Mouse (Mus musculus) MEL (cell line): ENCODE data around the gene Myh10. TPM values are rescaled to one million over a fixed set of nuclear protein-coding genes. Genes with fewer than 3 reads are reported as not detected.

ENCODE experiments used
- DNase-seq: peaks from one replicate; pipeline ENCODE4 v3.0.0; 2011; ENCODE audit warnings: low read depth, low spot score
- H3K27ac ChIP-seq: 2 replicates; pipeline ENCODE4 v1.5.1; 2012; ENCODE audit warnings: low read depth, mild to moderate bottlenecking, control low read depth, low read length, moderate library complexity; ENCODE audit not compliant: control insufficient read depth
- H3K27me3 ChIP-seq, 2 experiments: fragments of 150-350 bp in 1 of 2; sonication (generic) in 1 of 2; 2 replicates each; pipeline ENCODE4 v1.6.1; 2012; ENCODE audit warnings: low read length in 2 of 2, mild to moderate bottlenecking in 2 of 2, improper control_type of control experiment in 1 of 2, moderate library complexity in 1 of 2; ENCODE audit not compliant: insufficient read depth in 2 of 2, control insufficient read depth in 1 of 2
- H3K36me3 ChIP-seq, 2 experiments: 2 replicates each; pipeline ENCODE4 v1.6.1; 2012 to 2014; ENCODE audit warnings: low read length in 2 of 2, improper control_type of control experiment in 1 of 2, inconsistent platforms in 1 of 2, mild to moderate bottlenecking in 1 of 2; ENCODE audit not compliant: insufficient read depth in 2 of 2, control insufficient read depth in 1 of 2
- H3K4me1 ChIP-seq, 2 experiments: fragments of 150-350 bp in 1 of 2; sonication (generic) in 1 of 2; 2 replicates each; pipeline ENCODE4 v1.6.1; 2012; ENCODE audit warnings: low read length in 2 of 2, improper control_type of control experiment in 1 of 2, mild to moderate bottlenecking in 1 of 2; ENCODE audit not compliant: insufficient read depth in 2 of 2, control insufficient read depth in 1 of 2
- H3K4me3 ChIP-seq, 2 experiments: fragments of 150-350 bp in 1 of 2; sonication (generic) in 1 of 2; 2 replicates each; pipeline ENCODE4 v1.5.1; 2012; ENCODE audit warnings: low read depth in 2 of 2, low read length in 2 of 2, mild to moderate bottlenecking in 2 of 2, moderate library complexity in 2 of 2, control low read depth in 1 of 2, improper control_type of control experiment in 1 of 2; ENCODE audit not compliant: control insufficient read depth in 1 of 2, insufficient read depth in 1 of 2
- H3K79me2 ChIP-seq: 2 replicates; pipeline ENCODE4 v1.6.1; 2012; ENCODE audit warnings: mild to moderate bottlenecking, low read length, moderate library complexity; ENCODE audit not compliant: control insufficient read depth, poor library complexity, insufficient read depth
- H3K9ac ChIP-seq: 2 replicates; pipeline ENCODE4 v1.6.1; 2012; ENCODE audit warnings: low read depth, mild to moderate bottlenecking, control low read depth, low read length, moderate library complexity; ENCODE audit not compliant: control insufficient read depth, poor library complexity, severe bottlenecking
- H3K9me3 ChIP-seq: fragments of 150-350 bp; sonication (generic); replicated peaks from 2 replicates; pipeline ENCODE4 v1.6.1; 2012; ENCODE audit warnings: mild to moderate bottlenecking, low read length, improper control_type of control experiment, moderate library complexity; ENCODE audit not compliant: insufficient read depth
- BHLHE40 ChIP-seq: IDR thresholded peaks from 2 replicates; pipeline ENCODE4 v1.6.1; 2012; ENCODE audit warnings: low read depth, mild to moderate bottlenecking, inconsistent platforms, low read length, improper control_type of control experiment, borderline replicate concordance
- CHD1 ChIP-seq: IDR thresholded peaks from 2 replicates; pipeline ENCODE4 v1.6.1; 2012; ENCODE audit warnings: low read depth, mild to moderate bottlenecking, inconsistent platforms, low read length, improper control_type of control experiment
- CHD2 ChIP-seq: IDR thresholded peaks from 2 replicates; pipeline ENCODE4 v1.6.1; 2011; ENCODE audit warnings: low read length, improper control_type of control experiment
- E2F4 ChIP-seq: IDR thresholded peaks from 2 replicates; pipeline ENCODE4 v1.6.1; 2011; ENCODE audit warnings: low read depth, low read length, improper control_type of control experiment, borderline replicate concordance
- ELF1 ChIP-seq: IDR thresholded peaks from 2 replicates; pipeline ENCODE4 v1.6.1; 2014; ENCODE audit warnings: low read depth, mild to moderate bottlenecking, inconsistent platforms, low read length, improper control_type of control experiment, moderate library complexity
- GATA1 ChIP-seq: IDR thresholded peaks from 2 replicates; pipeline ENCODE4 v1.6.1; 2011; ENCODE audit warnings: low read depth, low read length, improper control_type of control experiment
- JUND ChIP-seq: IDR thresholded peaks from 2 replicates; pipeline ENCODE4 v1.6.1; 2011; ENCODE audit warnings: low read depth, mild to moderate bottlenecking, improper control_type of control experiment, low read length
- MAFK ChIP-seq: IDR thresholded peaks from 2 replicates; pipeline ENCODE4 v1.6.1; 2011; ENCODE audit warnings: low read depth, mild to moderate bottlenecking, low read length, improper control_type of control experiment, borderline replicate concordance
- MAX ChIP-seq: IDR thresholded peaks from 2 replicates; pipeline ENCODE4 v1.6.1; 2011; ENCODE audit warnings: low read length, improper control_type of control experiment
- MXI1 ChIP-seq: IDR thresholded peaks from 2 replicates; pipeline ENCODE4 v1.6.1; 2011; ENCODE audit warnings: mild to moderate bottlenecking, low read depth, low read length, improper control_type of control experiment
- MYC ChIP-seq: IDR thresholded peaks from 2 replicates; pipeline ENCODE4 v1.6.1; 2011; ENCODE audit warnings: low read depth, mild to moderate bottlenecking, low read length, improper control_type of control experiment, moderate library complexity
- NELFE ChIP-seq: IDR thresholded peaks from 2 replicates; pipeline ENCODE4 v1.6.1; 2011; ENCODE audit warnings: low read depth, low read length, improper control_type of control experiment
- NRF1 ChIP-seq: IDR thresholded peaks from 2 replicates; pipeline ENCODE4 v1.6.1; 2014; ENCODE audit warnings: low read depth, mild to moderate bottlenecking, inconsistent platforms, low read length, improper control_type of control experiment, moderate library complexity; ENCODE audit not compliant: poor library complexity, insufficient read depth, severe bottlenecking
- POLR2A ChIP-seq, 2 experiments: IDR thresholded peaks; 2 replicates each; pipeline ENCODE4 v1.6.1; 2011 to 2012; ENCODE audit warnings: low read length in 2 of 2, mild to moderate bottlenecking in 2 of 2, control low read depth in 1 of 2, improper control_type of control experiment in 1 of 2, low read depth in 1 of 2, moderate library complexity in 1 of 2; ENCODE audit not compliant: control insufficient read depth in 1 of 2, insufficient read depth in 1 of 2, poor library complexity in 1 of 2
- POLR2AphosphoS2 ChIP-seq: IDR thresholded peaks from 2 replicates; pipeline ENCODE4 v1.6.1; 2011; ENCODE audit warnings: low read length, improper control_type of control experiment
- POLR2AphosphoS5 ChIP-seq: IDR thresholded peaks from 2 replicates; pipeline ENCODE4 v1.6.1; 2012; ENCODE audit warnings: low read depth, borderline replicate concordance, mild to moderate bottlenecking, inconsistent platforms, low read length, moderate library complexity, mixed read lengths
- RCOR1 ChIP-seq: IDR thresholded peaks from 2 replicates; pipeline ENCODE4 v1.6.1; 2012; ENCODE audit warnings: low read depth, mild to moderate bottlenecking, inconsistent platforms, low read length, improper control_type of control experiment
- SIN3A ChIP-seq: IDR thresholded peaks from 2 replicates; pipeline ENCODE4 v1.6.1; 2012; ENCODE audit warnings: low read length, improper control_type of control experiment, inconsistent platforms
- TAL1 ChIP-seq: IDR thresholded peaks from 2 replicates; pipeline ENCODE4 v1.6.1; 2012; ENCODE audit warnings: mild to moderate bottlenecking, inconsistent platforms, low read length, moderate library complexity, mixed read lengths
- TCF12 ChIP-seq: IDR thresholded peaks from 2 replicates; pipeline ENCODE4 v1.6.1; 2014; ENCODE audit warnings: low read depth, mild to moderate bottlenecking, inconsistent platforms, low read length, improper control_type of control experiment, moderate library complexity
- UBTF ChIP-seq: IDR thresholded peaks from 2 replicates; pipeline ENCODE4 v1.6.1; 2012; ENCODE audit warnings: low read depth, mild to moderate bottlenecking, inconsistent platforms, low read length, improper control_type of control experiment, moderate library complexity, borderline replicate concordance; ENCODE audit not compliant: insufficient read depth
- USF1 ChIP-seq: IDR thresholded peaks from 2 replicates; pipeline ENCODE4 v1.6.1; 2014; ENCODE audit warnings: low read depth, mild to moderate bottlenecking, inconsistent platforms, low read length, improper control_type of control experiment, moderate library complexity
- USF2 ChIP-seq, 2 experiments: IDR thresholded peaks; 2 replicates each; pipeline ENCODE4 v1.6.1; 2011 to 2012; ENCODE audit warnings: improper control_type of control experiment in 2 of 2, low read length in 2 of 2, borderline replicate concordance in 1 of 2, inconsistent platforms in 1 of 2, low read depth in 1 of 2, mild to moderate bottlenecking in 1 of 2; ENCODE audit not compliant: insufficient read depth in 1 of 2
- ZC3H11A ChIP-seq: IDR thresholded peaks from 2 replicates; pipeline ENCODE4 v1.6.1; 2012; ENCODE audit warnings: low read depth, mild to moderate bottlenecking, inconsistent platforms, low read length, improper control_type of control experiment
- ZMIZ1 ChIP-seq: IDR thresholded peaks from 2 replicates; pipeline ENCODE4 v1.6.1; 2012; ENCODE audit warnings: low read depth, mild to moderate bottlenecking, inconsistent platforms, low read length, improper control_type of control experiment, moderate library complexity
- ZNF384 ChIP-seq: IDR thresholded peaks from 2 replicates; pipeline ENCODE4 v1.6.1; 2012; ENCODE audit warnings: low read depth, mild to moderate bottlenecking, inconsistent platforms, low read length, improper control_type of control experiment
- polyA plus RNA-seq, 2 experiments: library from polyadenylated mRNA; stranded (reverse) in 1 of 2; unstranded in 1 of 2; fragments of >175 nt in 1 of 2; fragments of >200 nt in 1 of 2; gene quantifications; 2 replicates each; pipeline versions ENCODE4 v1.2.1 to v1.2.4; 2012; ENCODE audit warnings: low replicate concordance in 2 of 2, low read depth in 1 of 2; ENCODE audit not compliant: insufficient read length in 2 of 2, insufficient read depth in 1 of 2, missing spikeins in 1 of 2
- total RNA-seq: library from RNA; depleted of rRNA; stranded (reverse); fragments of 300-350 nt; gene quantifications from 2 replicates; pipeline ENCODE4 v1.2.3, GENCODE M21; 2012

Myh10 gene
- total and polyA plus RNA-seq, 3 experiments: 99.3 to 187 (median 127) TPM

DNA sequence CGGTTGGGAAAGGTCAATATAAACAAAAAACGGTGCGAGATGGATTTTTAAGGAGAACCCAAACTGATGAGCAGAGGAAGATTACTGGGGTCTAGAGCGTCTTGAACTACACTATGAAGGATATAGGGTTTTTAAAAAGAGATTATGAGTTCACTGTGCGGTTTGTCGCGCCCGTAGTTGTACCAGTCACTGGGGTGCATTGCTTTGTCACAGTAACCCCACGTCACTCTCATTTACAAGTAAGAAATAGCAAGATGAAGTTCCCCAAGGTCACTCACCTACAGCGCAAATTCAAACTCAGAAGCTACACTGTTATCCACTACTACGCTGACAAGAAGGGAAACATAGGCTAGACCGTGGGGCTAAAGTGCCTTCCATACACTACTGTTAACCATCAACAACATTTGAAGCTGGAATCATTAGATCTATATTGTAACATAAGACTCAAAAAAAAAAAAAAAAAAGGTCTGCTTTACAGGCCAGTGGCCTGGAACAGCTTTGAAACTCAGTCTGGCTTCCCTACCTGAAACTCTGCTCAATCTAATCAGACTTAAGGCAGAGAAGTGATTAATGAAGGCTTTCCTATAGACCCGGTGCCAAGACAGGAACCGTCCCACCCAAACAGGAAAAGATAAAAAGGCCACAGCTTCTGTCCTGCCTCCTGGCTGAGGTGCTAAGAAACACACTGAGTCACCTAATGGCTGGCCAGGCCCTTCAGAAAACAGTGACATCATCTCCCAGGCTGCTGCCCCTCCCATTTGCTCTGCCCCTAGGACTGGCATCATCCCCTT, 162.4 kb downstream of the Myh10 start (continued):
- TF ChIP-seq POLR2AphosphoS5 (no peak), POLR2A (IDR thresholded peaks at IDR 0.05; ENCODE audit: control insufficient read depth in 1 of 2, insufficient read depth in 1 of 2, low read depth in 1 of 2, low read length in 2 of 2, poor library complexity in 1 of 2) (no peak; a peak in 1 of 4 replicates), UBTF (no peak), NRF1 (no peak), BHLHE40 (peak; percentile 63; the same call in 1 of the 2 replicates), TAL1 (peak; percentile 50), MAX (peak; percentile 62; the same call in 1 of the 2 replicates)

- no peak for TF ChIP-seq JUND
- no peak for TF ChIP-seq ZNF384
- TF ChIP-seq USF1: no peak
- TF ChIP-seq ZC3H11A: no peak
- TF ChIP-seq NRF1: no peak
- no peak for TF ChIP-seq E2F4
- no peak for TF ChIP-seq MYC
- no peak for TF ChIP-seq TCF12
- no peak for TF ChIP-seq RCOR1
- no peak for TF ChIP-seq POLR2AphosphoS2
- no peak for TF ChIP-seq NELFE
- no peak for TF ChIP-seq ZMIZ1
- TF ChIP-seq USF2 (IDR thresholded peaks at IDR 0.05; ENCODE audit: borderline replicate concordance in 1 of 2, insufficient read depth in 1 of 2, low read depth in 1 of 2, low read length in 2 of 2): no peak
- no peak for TF ChIP-seq ELF1
- no peak for TF ChIP-seq SIN3A
- TF ChIP-seq MXI1: no peak
- no peak for TF ChIP-seq GATA1
- no peak for TF ChIP-seq CHD2
- no peak for TF ChIP-seq CHD1
- no peak for TF ChIP-seq MAFK
- TF ChIP-seq, all 39 proteins: peak for 0
- no peak for DNase-seq
- peaks cover 0 to 37% of the 10 kb centered on the region in 2 experiments for H3K36me3 ChIP-seq
- H3K9me3 ChIP-seq: no peaks in the 10 kb centered on the region
- peak overlapping the region; percentile 21 for H3K27ac ChIP-seq
- H3K79me2 ChIP-seq: peaks cover 26% of the 10 kb centered on the region
- H3K9ac ChIP-seq: no peak overlapping the region
- no peaks in the 10 kb centered on the region for H3K27me3 ChIP-seq
- peaks cover 13 to 39% of the 10 kb centered on the region in 2 experiments for H3K4me1 ChIP-seq
- H3K4me3 ChIP-seq: no peak overlapping the region
Observed at GRCm38 (mm10) chr11:68854621-68855020, 163.3 kb downstream of the Myh10 start.
